Mouse (Mus musculus): ENCODE data around the gene Gmpr2. TPM values are rescaled to one million over a fixed set of nuclear protein-coding genes. Genes with fewer than 3 reads are reported as not detected.

Gene Gmpr2
- total RNA-seq, 2 experiments from 2014 or later, result 1.5 to 6.9 TPM

DNA sequence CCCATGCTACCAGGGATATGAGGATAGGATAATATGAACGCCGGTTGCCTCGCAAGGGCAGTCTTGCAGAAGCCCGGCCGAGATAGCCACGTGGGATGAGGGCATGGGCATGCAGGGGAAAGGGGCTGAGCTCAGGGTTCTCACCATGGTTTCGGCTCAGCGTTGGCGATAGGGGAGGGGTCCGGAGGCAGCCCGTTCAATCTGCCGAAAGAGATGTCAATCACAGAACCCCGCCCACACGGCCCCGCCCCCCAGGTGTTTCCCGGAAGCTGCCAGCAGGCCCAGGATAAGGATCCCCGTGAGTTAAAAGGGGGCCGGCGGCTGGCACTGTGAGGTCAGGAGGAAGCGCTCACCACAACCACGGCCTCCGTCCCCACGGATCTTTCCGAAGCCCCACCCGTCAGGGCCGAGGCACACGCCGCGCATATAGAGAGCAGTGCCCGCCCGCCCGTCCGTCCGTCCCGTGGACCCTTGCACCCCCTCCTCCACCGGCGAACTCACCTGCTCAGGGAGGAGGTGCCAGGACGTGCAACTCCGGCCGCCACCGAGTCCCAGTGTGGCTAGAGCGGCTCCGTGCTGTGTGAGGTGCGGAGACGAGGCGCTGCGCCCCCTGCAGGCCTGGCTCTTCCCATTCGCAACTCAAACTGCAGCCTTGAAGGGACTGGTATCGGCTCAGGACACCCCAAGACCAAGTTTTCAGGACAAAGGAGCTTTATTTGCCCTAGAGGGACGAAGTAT lies 50.1 kb downstream of the Gmpr2 start, which contains the start of gene Rabggta:
Gene Rabggta (minus strand): TSS at position 564 of the 738 bp plus-strand sequence.
- peak; percentile 93 for ATAC-seq (replicated peaks; ENCODE audit: low FRiP score, poor library complexity, severe bottlenecking)

DNA sequence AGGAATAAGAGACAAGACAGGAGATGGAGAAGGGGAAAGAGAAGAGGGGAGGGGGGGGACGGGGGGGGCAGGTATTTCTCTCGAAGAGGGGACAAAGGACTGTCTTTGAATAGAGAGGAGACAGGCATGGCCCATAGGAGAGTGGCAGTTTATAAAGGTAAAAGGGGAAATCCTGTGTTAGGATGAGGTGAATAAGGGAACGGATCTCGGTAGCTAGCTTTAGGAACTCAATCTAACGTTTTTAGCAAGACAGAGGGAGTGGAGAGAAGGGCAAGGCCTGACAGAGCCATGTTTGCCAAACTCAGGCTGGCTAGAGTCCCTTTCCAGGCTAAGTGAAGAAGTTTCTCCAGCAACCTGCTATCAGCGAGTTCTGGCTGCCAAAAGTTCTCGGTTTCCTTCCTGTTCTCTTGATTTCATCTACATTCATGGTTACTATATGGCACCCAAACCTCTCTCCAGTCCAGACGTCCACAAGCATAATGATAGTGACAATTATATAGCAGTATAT lies 50.8 kb downstream of the Gmpr2 start:
- no peak for ATAC-seq (replicated peaks; ENCODE audit: low FRiP score, poor library complexity, severe bottlenecking)

DNA sequence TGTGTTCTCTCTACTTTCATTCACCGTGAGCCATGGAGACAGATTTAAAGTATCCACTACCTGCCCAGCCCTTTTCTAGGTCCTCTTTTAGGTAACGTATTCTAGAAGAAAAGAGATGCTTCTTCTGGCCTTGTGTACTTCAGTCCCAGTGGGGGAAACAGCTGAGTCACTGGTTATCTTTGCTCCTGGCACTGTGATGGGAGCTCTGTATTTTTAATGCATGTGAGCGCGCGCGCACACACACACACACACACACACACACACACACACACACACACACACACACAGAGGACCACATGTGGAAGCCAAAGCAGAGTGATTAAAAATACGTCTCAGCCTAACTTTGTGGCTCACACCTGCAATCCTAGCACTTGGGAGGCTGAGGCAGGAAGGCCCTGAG lies 51.7 kb downstream of the Gmpr2 start:
- peak; percentile 42; the same call in 1 of the 2 replicates for ATAC-seq (replicated peaks; ENCODE audit: low FRiP score, poor library complexity, severe bottlenecking)

DNA sequence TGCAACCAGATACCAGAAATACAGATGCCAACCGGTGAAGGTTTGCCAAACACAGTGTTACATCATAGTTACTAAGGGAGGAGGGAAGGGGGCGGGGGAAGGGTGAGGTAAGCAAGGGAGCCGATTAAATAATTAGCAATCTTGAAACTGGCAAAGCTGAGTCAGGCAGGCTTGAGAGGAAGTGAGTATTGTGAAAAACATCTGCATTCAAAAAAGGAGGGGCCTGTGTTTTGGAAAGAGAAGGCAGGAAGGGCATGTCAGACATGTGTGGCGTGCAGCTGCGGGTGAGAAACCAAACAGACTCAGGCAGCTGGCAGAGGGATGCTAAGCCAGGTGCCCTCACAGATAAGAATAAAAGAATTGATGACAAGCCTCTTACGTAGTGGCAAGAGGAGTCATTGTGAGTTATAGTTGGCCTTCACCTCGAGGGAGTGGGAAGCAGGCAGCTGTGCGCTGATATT lies 52.7 kb downstream of the Gmpr2 start:
- ATAC-seq (replicated peaks; ENCODE audit: low FRiP score, poor library complexity, severe bottlenecking), result no peak

DNA sequence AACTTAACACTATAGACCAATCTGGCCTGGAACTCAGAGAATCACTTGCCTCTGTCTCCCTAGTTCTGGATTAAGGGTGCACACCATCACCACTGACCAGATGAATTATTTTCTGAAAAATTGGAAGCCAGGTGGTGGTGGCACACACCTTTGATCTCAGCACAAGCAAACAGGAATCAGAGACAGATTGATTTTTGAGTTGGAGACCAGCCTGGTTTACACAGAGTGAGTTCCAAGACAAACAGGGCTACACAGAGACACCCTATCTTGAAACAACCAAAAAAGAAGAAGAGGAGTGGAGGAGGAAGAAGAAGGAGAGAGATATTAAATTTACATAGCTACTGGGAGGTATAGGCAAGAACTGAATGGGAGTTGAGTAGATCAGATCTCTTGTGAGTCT lies 54.5 kb downstream of the Gmpr2 start:
- no peak for ATAC-seq (replicated peaks; ENCODE audit: low FRiP score, poor library complexity, severe bottlenecking)

DNA sequence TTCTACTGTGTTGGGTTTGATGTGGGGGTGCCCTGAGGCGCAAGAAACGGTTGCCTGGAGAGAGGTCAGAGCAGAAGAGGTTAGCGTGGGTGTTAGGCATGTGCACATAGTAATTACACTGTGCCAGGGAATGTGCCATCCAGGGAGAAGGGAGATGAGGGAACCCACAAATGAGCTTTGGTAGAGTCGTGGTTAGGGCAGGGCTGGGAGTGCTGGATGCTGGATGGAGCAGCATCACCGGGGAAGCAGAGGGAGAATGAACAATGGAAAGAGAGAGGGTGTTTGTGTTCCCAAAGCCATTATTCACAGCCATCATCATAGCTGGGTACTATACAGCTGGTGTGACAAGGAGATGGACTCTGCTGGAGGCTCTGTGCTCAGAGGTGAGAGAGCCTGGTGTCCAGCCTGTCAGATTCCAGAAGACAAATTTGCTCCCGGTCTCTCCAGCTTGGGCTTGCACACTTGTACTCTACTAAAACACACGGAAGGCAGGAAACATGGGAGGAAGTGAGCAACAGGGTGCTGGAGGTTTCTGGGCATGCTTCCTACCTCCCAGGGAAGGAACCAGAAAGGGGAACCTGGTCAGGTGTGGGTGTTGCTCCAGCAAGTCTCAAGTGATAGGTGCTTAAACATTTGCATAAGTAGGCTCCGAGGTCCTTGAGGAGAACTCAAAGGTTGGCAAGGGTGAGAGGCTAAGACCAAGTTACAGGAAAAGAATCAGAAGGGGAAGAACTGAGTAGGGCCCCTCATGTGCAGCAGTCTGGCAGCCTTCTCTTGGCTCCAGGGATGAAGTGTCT lies 56.3 kb downstream of the Gmpr2 start:
- ATAC-seq (replicated peaks; ENCODE audit: low FRiP score, poor library complexity, severe bottlenecking), result no peak

Other genes starting within 250 kb of the Gmpr2 start
Only the 30 nearest of the 35 such genes appear.
- gene Carmil3, start 181.3 kb upstream of the Gmpr2 start, total RNA-seq (2015; ENCODE audit: low replicate concordance), result not detected in 2 replicates
- not detected in 2 replicates for gene Carmil3, start 181.3 kb upstream of the Gmpr2 start, total RNA-seq (2017; ENCODE audit: low replicate concordance)
- gene Cpne6, start 161.5 kb upstream of the Gmpr2 start, total RNA-seq (2015; ENCODE audit: low replicate concordance), result not detected in 2 replicates
- not detected in 2 replicates for gene Cpne6, start 161.5 kb upstream of the Gmpr2 start, total RNA-seq (2017; ENCODE audit: low replicate concordance)
- gene Nrl, start 147.0 kb upstream of the Gmpr2 start, total RNA-seq (2015; ENCODE audit: low replicate concordance), result 0.19 and 0.42 TPM in 2 replicates
- 0.42 TPM in 1 of 2 replicates, not detected in the other for gene Nrl, start 147.0 kb upstream of the Gmpr2 start, total RNA-seq (2017; ENCODE audit: low replicate concordance)
- 20.4 and 28.6 TPM in 2 replicates for gene Pck2, start 131.7 kb upstream of the Gmpr2 start, total RNA-seq (2015; ENCODE audit: low replicate concordance)
- 60.3 and 66.5 TPM in 2 replicates for gene Pck2, start 131.7 kb upstream of the Gmpr2 start, total RNA-seq (2017; ENCODE audit: low replicate concordance)
- 18.2 and 21.9 TPM in 2 replicates for gene Dcaf11, start 111.9 kb upstream of the Gmpr2 start, total RNA-seq (2015; ENCODE audit: low replicate concordance)
- 46.2 and 54.9 TPM in 2 replicates for gene Dcaf11, start 111.9 kb upstream of the Gmpr2 start, total RNA-seq (2017; ENCODE audit: low replicate concordance)
- not detected in 2 replicates for gene A730061H03Rik, start 111.5 kb upstream of the Gmpr2 start, total RNA-seq (2015; ENCODE audit: low replicate concordance)
- 4.8 TPM in 1 of 2 replicates, not detected in the other for gene A730061H03Rik, start 111.5 kb upstream of the Gmpr2 start, total RNA-seq (2017; ENCODE audit: low replicate concordance)
- gene Fitm1, start 96.3 kb upstream of the Gmpr2 start, total RNA-seq (2015; ENCODE audit: low replicate concordance), result not detected in 2 replicates
- not detected in 2 replicates for gene Fitm1, start 96.3 kb upstream of the Gmpr2 start, total RNA-seq (2017; ENCODE audit: low replicate concordance)
- gene Psme1, start 93.8 kb upstream of the Gmpr2 start, total RNA-seq (2015; ENCODE audit: low replicate concordance), result 271 and 301 TPM in 2 replicates
- gene Psme1, start 93.8 kb upstream of the Gmpr2 start, total RNA-seq (2017; ENCODE audit: low replicate concordance), result 107 and 147 TPM in 2 replicates
- 10.9 TPM in 1 of 2 replicates, not detected in the other for gene Emc9, start 86.6 kb upstream of the Gmpr2 start, total RNA-seq (2015; ENCODE audit: low replicate concordance)
- 2.6 and 3.6 TPM in 2 replicates for gene Emc9, start 86.6 kb upstream of the Gmpr2 start, total RNA-seq (2017; ENCODE audit: low replicate concordance)
- gene Psme2, start 80.8 kb upstream of the Gmpr2 start, total RNA-seq (2015; ENCODE audit: low replicate concordance), result 74.0 and 102 TPM in 2 replicates
- gene Psme2, start 80.8 kb upstream of the Gmpr2 start, total RNA-seq (2017; ENCODE audit: low replicate concordance), result 83.1 and 86.1 TPM in 2 replicates
- gene Rnf31, start 80.2 kb upstream of the Gmpr2 start, total RNA-seq (2015; ENCODE audit: low replicate concordance), result 6.5 and 9.4 TPM in 2 replicates
- 7.1 and 8.9 TPM in 2 replicates for gene Rnf31, start 80.2 kb upstream of the Gmpr2 start, total RNA-seq (2017; ENCODE audit: low replicate concordance)
- 65.1 and 69.8 TPM in 2 replicates for gene Irf9, start 68.4 kb upstream of the Gmpr2 start, total RNA-seq (2015; ENCODE audit: low replicate concordance)
- 104 and 106 TPM in 2 replicates for gene Irf9, start 68.4 kb upstream of the Gmpr2 start, total RNA-seq (2017; ENCODE audit: low replicate concordance)
- gene Rec8, start 53.9 kb upstream of the Gmpr2 start, total RNA-seq (2015; ENCODE audit: low replicate concordance), result 1.7 TPM in 1 of 2 replicates, not detected in the other
- gene Rec8, start 53.9 kb upstream of the Gmpr2 start, total RNA-seq (2017; ENCODE audit: low replicate concordance), result 0.84 and 2.2 TPM in 2 replicates
- gene Ipo4, start 36.0 kb upstream of the Gmpr2 start, total RNA-seq (2015; ENCODE audit: low replicate concordance), result 3.7 and 29.7 TPM in 2 replicates
- gene Ipo4, start 36.0 kb upstream of the Gmpr2 start, total RNA-seq (2017; ENCODE audit: low replicate concordance), result 7.0 and 13.8 TPM in 2 replicates
- gene Gm49378, start 34.0 kb upstream of the Gmpr2 start, total RNA-seq (2015; ENCODE audit: low replicate concordance), result 0.96 and 5.4 TPM in 2 replicates
- 5.4 TPM in 1 of 2 replicates, not detected in the other for gene Gm49378, start 34.0 kb upstream of the Gmpr2 start, total RNA-seq (2017; ENCODE audit: low replicate concordance)
- 9.6 and 14.2 TPM in 2 replicates for gene Tm9sf1, start 28.1 kb upstream of the Gmpr2 start, total RNA-seq (2015; ENCODE audit: low replicate concordance)
- gene Tm9sf1, start 28.1 kb upstream of the Gmpr2 start, total RNA-seq (2017; ENCODE audit: low replicate concordance), result 12.0 and 20.5 TPM in 2 replicates
- gene Tssk4, start 21.8 kb upstream of the Gmpr2 start, total RNA-seq (2015; ENCODE audit: low replicate concordance), result 0.84 TPM in 1 of 2 replicates, not detected in the other
- 0.28 and 0.68 TPM in 2 replicates for gene Tssk4, start 21.8 kb upstream of the Gmpr2 start, total RNA-seq (2017; ENCODE audit: low replicate concordance)
- 4.6 and 10.4 TPM in 2 replicates for gene Mdp1, start 11.4 kb upstream of the Gmpr2 start, total RNA-seq (2015; ENCODE audit: low replicate concordance)
- gene Mdp1, start 11.4 kb upstream of the Gmpr2 start, total RNA-seq (2017; ENCODE audit: low replicate concordance), result 7.1 and 8.4 TPM in 2 replicates
- gene Nedd8, start 183 bp downstream of the Gmpr2 start, total RNA-seq (2015; ENCODE audit: low replicate concordance), result 89.5 and 91.3 TPM in 2 replicates
- gene Nedd8, start 183 bp downstream of the Gmpr2 start, total RNA-seq (2017; ENCODE audit: low replicate concordance), result 66.5 and 67.1 TPM in 2 replicates
- 7.7 and 10.2 TPM in 2 replicates for gene Tinf2, start 9.9 kb downstream of the Gmpr2 start, total RNA-seq (2015; ENCODE audit: low replicate concordance)
- 12.9 and 13.1 TPM in 2 replicates for gene Tinf2, start 9.9 kb downstream of the Gmpr2 start, total RNA-seq (2017; ENCODE audit: low replicate concordance)
- 0.96 TPM in 1 of 2 replicates, not detected in the other for gene Tgm1, start 42.0 kb downstream of the Gmpr2 start, total RNA-seq (2015; ENCODE audit: low replicate concordance)
- 0.14 and 0.85 TPM in 2 replicates for gene Tgm1, start 42.0 kb downstream of the Gmpr2 start, total RNA-seq (2017; ENCODE audit: low replicate concordance)
- 2.3 and 5.4 TPM in 2 replicates for gene Rabggta, start 50.3 kb downstream of the Gmpr2 start, total RNA-seq (2015; ENCODE audit: low replicate concordance)
- gene Rabggta, start 50.3 kb downstream of the Gmpr2 start, total RNA-seq (2017; ENCODE audit: low replicate concordance), result 2.1 and 2.2 TPM in 2 replicates
- 22.4 and 27.1 TPM in 2 replicates for gene Dhrs1, start 73.7 kb downstream of the Gmpr2 start, total RNA-seq (2015; ENCODE audit: low replicate concordance)
- gene Dhrs1, start 73.7 kb downstream of the Gmpr2 start, total RNA-seq (2017; ENCODE audit: low replicate concordance), result 3.9 and 14.9 TPM in 2 replicates
- 6.5 and 11.3 TPM in 2 replicates for gene Nop9, start 73.8 kb downstream of the Gmpr2 start, total RNA-seq (2015; ENCODE audit: low replicate concordance)
- gene Nop9, start 73.8 kb downstream of the Gmpr2 start, total RNA-seq (2017; ENCODE audit: low replicate concordance), result 3.7 and 3.9 TPM in 2 replicates
- 2.1 TPM in 1 of 2 replicates, not detected in the other for gene Cideb, start 86.5 kb downstream of the Gmpr2 start, total RNA-seq (2015; ENCODE audit: low replicate concordance)
- 0.94 TPM in 1 of 2 replicates, not detected in the other for gene Cideb, start 86.5 kb downstream of the Gmpr2 start, total RNA-seq (2017; ENCODE audit: low replicate concordance)
- gene Ltb4r2, start 89.5 kb downstream of the Gmpr2 start, total RNA-seq (2015; ENCODE audit: low replicate concordance), result not detected in 2 replicates
- gene Ltb4r2, start 89.5 kb downstream of the Gmpr2 start, total RNA-seq (2017; ENCODE audit: low replicate concordance), result 0.14 TPM in 1 of 2 replicates, not detected in the other
- gene Ltb4r1, start 94.0 kb downstream of the Gmpr2 start, total RNA-seq (2015; ENCODE audit: low replicate concordance), result 6.3 and 14.8 TPM in 2 replicates
- 9.3 and 21.8 TPM in 2 replicates for gene Ltb4r1, start 94.0 kb downstream of the Gmpr2 start, total RNA-seq (2017; ENCODE audit: low replicate concordance)
- gene Adcy4, start 112.2 kb downstream of the Gmpr2 start, total RNA-seq (2015; ENCODE audit: low replicate concordance), result not detected in 2 replicates
- not detected in 2 replicates for gene Adcy4, start 112.2 kb downstream of the Gmpr2 start, total RNA-seq (2017; ENCODE audit: low replicate concordance)
- gene Ripk3, start 116.9 kb downstream of the Gmpr2 start, total RNA-seq (2015; ENCODE audit: low replicate concordance), result 17.1 and 22.6 TPM in 2 replicates
- 6.7 and 7.2 TPM in 2 replicates for gene Ripk3, start 116.9 kb downstream of the Gmpr2 start, total RNA-seq (2017; ENCODE audit: low replicate concordance)
- gene Nfatc4, start 151.2 kb downstream of the Gmpr2 start, total RNA-seq (2015; ENCODE audit: low replicate concordance), result not detected in 2 replicates
- not detected in 2 replicates for gene Nfatc4, start 151.2 kb downstream of the Gmpr2 start, total RNA-seq (2017; ENCODE audit: low replicate concordance)